Mouse (Mus musculus) embryonic fibroblast, embryonic 13.5 days (primary cell): ENCODE measurements around the gene Rala.
A peak's percentile ranks its signal among the peaks of the same experiment; 100 is the strongest.

Experiments used
- CTCF ChIP-seq: IDR thresholded peaks from 2 replicates; pipeline ENCODE4 v1.5.1; 2011; ENCODE audit warnings: mild to moderate bottlenecking, control low read depth, low read length, moderate library complexity, borderline replicate concordance; ENCODE audit not compliant: insufficient read depth
- POLR2A ChIP-seq: IDR thresholded peaks from 2 replicates; pipeline ENCODE4 v1.6.1; 2011; ENCODE audit warnings: low read depth, mild to moderate bottlenecking, control low read depth, low read length, moderate library complexity

DNA sequence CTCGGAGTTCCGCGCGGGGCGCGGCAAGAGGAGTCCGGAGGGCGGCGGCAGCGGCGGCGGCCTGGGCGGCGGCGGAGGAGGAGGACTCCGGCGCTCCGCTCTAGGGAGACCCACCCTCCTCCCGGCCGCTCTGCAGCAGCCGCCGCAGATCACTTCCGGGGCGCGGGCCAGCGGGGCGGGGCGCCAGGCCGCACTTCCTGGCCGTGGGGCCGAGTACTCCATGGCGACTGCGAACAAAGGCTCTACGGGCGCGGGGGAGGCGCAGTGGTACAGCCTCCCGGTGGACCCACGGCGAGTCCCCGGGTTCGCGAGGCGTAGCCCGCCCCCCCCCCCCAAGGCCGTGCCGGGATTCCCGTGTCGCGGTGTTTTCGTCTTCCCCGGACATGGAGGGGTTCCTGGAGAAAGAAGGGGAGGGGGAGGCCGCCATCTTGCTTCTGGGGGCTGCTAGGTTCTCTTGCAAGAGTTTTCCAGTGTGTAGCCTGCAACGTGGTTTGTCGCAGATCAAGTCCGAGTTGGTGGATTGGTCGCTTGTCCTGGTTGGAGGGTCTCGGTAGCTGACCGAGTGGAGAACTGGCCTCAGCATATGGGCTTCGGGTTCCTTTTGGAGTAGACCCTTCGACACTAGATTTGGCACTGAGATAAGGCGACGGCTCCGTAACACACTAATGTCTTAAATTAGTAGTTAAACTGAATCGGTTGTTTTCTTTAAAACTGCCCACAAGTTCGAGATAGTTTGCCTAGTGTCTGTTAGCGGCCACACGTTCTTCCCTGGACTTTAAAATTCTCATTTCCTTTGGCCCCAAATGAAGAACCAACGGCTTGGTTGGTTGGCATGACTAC lies at the start of gene Rala:
- no peak for TF ChIP-seq CTCF
- TF ChIP-seq POLR2A, result peak; percentile 78
